Comparison of ENCODE assay signal across 18 mouse cellular contexts in genomic region chr13:74019006-74019405, GRCm38 (mm10). TPM values are rescaled to one million over a fixed set of nuclear protein-coding genes. Genes with fewer than 3 reads are reported as not detected.
"Had no signal": no experiment of that assay in that cellular context is flagged by ENCODE, and none has a peak within 500 bp of the region (broad histone marks: within the 10 kb centered on the region; RNA-seq: fewer than 3 reads in every experiment).

No protein-coding gene starts in this region.

RNA-seq across cellular contexts. Expression of gene Zdhhc11, which starts 55.4 kb away (rescaled TPM):
- total RNA-seq: megakaryocyte progenitor cell, adult 5-6 weeks; midbrain, postnatal 0 days; monocyte, adult 5-6 weeks; neutrophil, adult 5-6 weeks had no signal
- polyA plus RNA-seq: liver, embryonic 15.5 days; liver, postnatal 0 days; lung, adult 2 months; lung, embryonic 15.5 days; lung, postnatal 0 days; macrophage; midbrain, embryonic 11.5 days; midbrain, embryonic 13.5 days; midbrain, embryonic 15.5 days; midbrain, postnatal 0 days; neural tube, embryonic 12.5 days; neural tube, embryonic 14.5 days; spleen, adult 2 months; stomach, embryonic 15.5 days; thymus, postnatal 0 days had no signal
